Mouse (Mus musculus): Measurements from ENCODE around the gene Nxph4. TPM values are rescaled to one million over a fixed set of nuclear protein-coding genes. Genes with fewer than 3 reads are reported as not detected.

Gene Nxph4
- total RNA-seq (2021): 1 to 10 TPM; 1.3 to 1.8 TPM

GRCm38 (mm10) chr10:127534036-127534928, at the start of gene Nxph4:
TSS of gene Nxph4 (minus strand) at chr10:127534559.
- intact Hi-C loops (cut with DNase I): no loop called here
- DNase-seq: no peak

GRCm38 (mm10) chr10:127583649-127584048, 49.3 kb upstream of the Nxph4 start:
- intact Hi-C loops (cut with DNase I): no loop called here
- no peak for DNase-seq

GRCm38 (mm10) chr10:127581291-127581690, 46.9 kb upstream of the Nxph4 start:
- DNase-seq: no peak
- intact Hi-C loops (cut with DNase I): no loop called here

- DNase-seq: no peak
- intact Hi-C loops (cut with DNase I): loop anchor here (2.0 kb wide), 1 partner anchor 45 kb away; no protein-coding TSS in a partner anchor
Measured at GRCm38 (mm10) chr10:127577982-127578381, 43.6 kb upstream of the Nxph4 start.

GRCm38 (mm10) chr10:127577156-127577555, 42.8 kb upstream of the Nxph4 start:
- no peak for DNase-seq
- intact Hi-C loops (cut with DNase I): loop anchor here (2.0 kb wide), 1 partner anchor 46 kb away; no protein-coding TSS in a partner anchor

- peak; percentile 79 to 83 for DNase-seq
- intact Hi-C loops (cut with DNase I): loop anchor here (2.0 kb wide), 1 partner anchor 46 kb away; no protein-coding TSS in a partner anchor
Measured at GRCm38 (mm10) chr10:127576381-127576961, 42.1 kb upstream of the Nxph4 start.

- DNase-seq: no peak
- intact Hi-C loops (cut with DNase I): loop anchor here (2.0 kb wide), 1 partner anchor 47 kb away; no protein-coding TSS in a partner anchor
Measured at GRCm38 (mm10) chr10:127575741-127576140, 41.4 kb upstream of the Nxph4 start.

GRCm38 (mm10) chr10:127572281-127572680, 37.9 kb upstream of the Nxph4 start:
- DNase-seq: no peak
- intact Hi-C loops (cut with DNase I): no loop called here

- intact Hi-C loops (cut with DNase I): no loop called here
- no peak for DNase-seq
Measured at GRCm38 (mm10) chr10:127570937-127571641, 36.7 kb upstream of the Nxph4 start.

- intact Hi-C loops (cut with DNase I): no loop called here
Measured at GRCm38 (mm10) chr10:127570384-127570783, 36.0 kb upstream of the Nxph4 start.

GRCm38 (mm10) chr10:127569450-127569849, 35.1 kb upstream of the Nxph4 start:
- peak; percentile 84 to 91 for DNase-seq
- intact Hi-C loops (cut with DNase I): loop anchor here (1.0 to 10.0 kb wide), 4 partner anchors 53 to 365 kb away; no protein-coding TSS in a partner anchor

More at GRCm38 (mm10) chr10:127570384-127570783, 36.0 kb upstream of the Nxph4 start:
- no peak for DNase-seq

GRCm38 (mm10) chr10:127566553-127567326, 32.4 kb upstream of the Nxph4 start:
- intact Hi-C loops (cut with DNase I): loop anchor here (5.0 to 10.0 kb wide), 3 partner anchors 71 to 368 kb away; no protein-coding TSS in a partner anchor
- no peak for DNase-seq

GRCm38 (mm10) chr10:127564301-127564700, 29.9 kb upstream of the Nxph4 start:
- DNase-seq: peak; percentile 51 to 58
- intact Hi-C loops (cut with DNase I): loop anchor here (10.0 kb wide), 1 partner anchor 370 kb away; no protein-coding TSS in a partner anchor

GRCm38 (mm10) chr10:127563840-127564239, 29.5 kb upstream of the Nxph4 start:
- no peak for DNase-seq
- intact Hi-C loops (cut with DNase I): loop anchor here (10.0 kb wide), 1 partner anchor 371 kb away; no protein-coding TSS in a partner anchor

GRCm38 (mm10) chr10:127561145-127561544, 26.8 kb upstream of the Nxph4 start:
- intact Hi-C loops (cut with DNase I): loop anchor here (10.0 kb wide), 1 partner anchor 374 kb away; no protein-coding TSS in a partner anchor
- DNase-seq: no peak

- no peak for DNase-seq
- intact Hi-C loops (cut with DNase I): no loop called here
Measured at GRCm38 (mm10) chr10:127557397-127557796, 23.0 kb upstream of the Nxph4 start.

- DNase-seq: peak in 1 of 2 experiments; percentile 45
- intact Hi-C loops (cut with DNase I): no loop called here
Measured at GRCm38 (mm10) chr10:127555703-127556102, 21.3 kb upstream of the Nxph4 start.

GRCm38 (mm10) chr10:127549892-127550291, 15.5 kb upstream of the Nxph4 start:
- no peak for DNase-seq
- intact Hi-C loops (cut with DNase I): no loop called here

- intact Hi-C loops (cut with DNase I): no loop called here
- no peak for DNase-seq
Measured at GRCm38 (mm10) chr10:127548236-127548635, 13.9 kb upstream of the Nxph4 start.

- intact Hi-C loops (cut with DNase I): no loop called here
- DNase-seq: no peak
Measured at GRCm38 (mm10) chr10:127546505-127546904, 12.1 kb upstream of the Nxph4 start.

All from heart, postnatal 10 days (tissue).